Mouse (Mus musculus) heart, postnatal 25 days (tissue): ENCODE results near the gene Ctsc. TPM values are rescaled to one million over a fixed set of nuclear protein-coding genes. Genes with fewer than 3 reads are reported as not detected.

Source experiments
- DNase-seq: peaks from one replicate; pipeline ENCODE4 v3.0.0; 2022; ENCODE audit warnings: low spot score
- intact Hi-C: fragments of 180-260 bp; cut with DNase I; formaldehyde crosslinking; loops from one replicate; pipeline ENCODE4 v1.15.1; 2025
- total RNA-seq, 2 experiments: library from RNA; stranded (reverse); gene quantifications; 2 replicates each; pipeline ENCODE4 v1.2.3; 2021

The Ctsc gene
- total RNA-seq, 2 experiments from 2014 or later = 33.1 to 36.2 TPM

DNA sequence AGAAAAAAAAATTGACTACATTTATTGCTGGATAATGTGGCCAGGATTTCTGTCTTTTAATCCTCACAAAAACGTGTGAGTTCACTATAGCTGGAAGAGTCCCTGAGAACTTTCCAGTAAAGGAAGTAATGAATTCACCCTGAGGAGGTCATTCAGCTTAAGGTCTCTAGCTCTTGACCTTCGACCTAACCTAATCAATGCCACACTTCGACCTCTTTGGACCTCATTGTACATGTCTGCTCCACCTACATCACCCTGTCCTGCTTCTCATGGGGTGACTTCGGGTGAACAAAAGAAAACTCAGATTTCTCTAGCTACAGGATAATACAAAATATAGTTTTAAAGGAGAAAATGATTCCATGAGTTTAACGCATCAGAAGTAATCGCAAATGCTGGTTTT, 16.0 kb downstream of the Ctsc start:
- no peak for DNase-seq
- intact Hi-C loops = no loop called here

DNA sequence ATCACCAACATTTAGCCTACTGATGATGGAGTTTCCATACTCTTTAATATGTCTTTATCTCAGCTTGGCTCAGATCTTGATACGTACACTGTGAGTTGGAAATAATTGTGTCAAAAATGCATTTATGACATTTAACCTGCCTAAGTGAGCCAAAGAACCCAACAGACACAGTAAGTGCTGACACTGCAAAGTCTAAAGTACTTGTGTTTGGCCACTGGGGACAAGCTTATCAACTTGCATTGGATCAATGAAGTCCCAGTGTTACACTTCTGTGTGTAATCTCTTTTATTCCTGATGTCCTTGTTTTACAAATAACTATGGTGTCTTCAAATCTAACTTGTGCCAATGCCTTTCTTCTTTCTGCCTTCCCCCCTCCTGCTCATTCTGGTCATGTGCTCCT, 18.1 kb downstream of the Ctsc start:
- no peak for DNase-seq

DNA sequence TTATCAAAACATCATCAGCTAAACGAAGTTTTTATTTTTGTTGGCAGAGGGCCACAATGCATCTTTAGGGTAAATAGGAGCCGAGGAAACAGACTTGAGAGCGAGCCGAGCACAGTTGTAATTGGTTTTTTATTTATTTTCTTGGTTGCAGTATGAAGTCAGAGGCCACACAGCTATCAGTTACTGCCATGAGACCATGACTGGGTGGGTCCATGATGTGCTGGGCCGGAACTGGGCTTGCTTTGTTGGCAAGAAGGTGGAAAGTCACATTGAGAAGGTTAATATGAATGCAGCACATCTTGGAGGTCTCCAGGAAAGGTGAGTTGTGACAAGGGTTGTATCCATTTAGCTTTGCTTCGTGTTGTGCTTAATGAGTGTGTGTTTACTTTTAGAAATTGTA, 19.0 kb downstream of the Ctsc start:
- intact Hi-C loops = no loop called here
- DNase-seq = no peak

More for the DNA sequence above, 18.1 kb downstream of the Ctsc start:
- intact Hi-C loops = no loop called here

DNA sequence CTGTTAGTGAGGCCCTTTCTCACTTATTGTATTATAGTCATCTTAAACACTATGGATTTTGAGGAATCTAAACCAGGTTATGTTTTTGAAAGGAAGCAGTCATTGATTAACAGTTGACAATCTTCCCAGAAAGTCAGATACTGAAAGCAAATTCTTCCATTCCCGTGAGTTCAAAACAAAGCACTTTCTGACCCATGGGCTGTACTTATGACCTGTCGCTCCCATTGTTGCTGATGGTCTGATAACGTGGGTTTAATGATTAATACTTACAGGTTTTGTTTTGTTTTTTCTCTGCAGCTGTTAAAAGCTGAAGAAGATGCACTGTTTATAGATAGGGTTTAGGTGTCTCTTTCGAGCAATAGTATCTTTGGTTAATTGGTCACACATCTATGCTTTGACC, 27.9 kb downstream of the Ctsc start:
- intact Hi-C loops = no loop called here
- no peak for DNase-seq

DNA sequence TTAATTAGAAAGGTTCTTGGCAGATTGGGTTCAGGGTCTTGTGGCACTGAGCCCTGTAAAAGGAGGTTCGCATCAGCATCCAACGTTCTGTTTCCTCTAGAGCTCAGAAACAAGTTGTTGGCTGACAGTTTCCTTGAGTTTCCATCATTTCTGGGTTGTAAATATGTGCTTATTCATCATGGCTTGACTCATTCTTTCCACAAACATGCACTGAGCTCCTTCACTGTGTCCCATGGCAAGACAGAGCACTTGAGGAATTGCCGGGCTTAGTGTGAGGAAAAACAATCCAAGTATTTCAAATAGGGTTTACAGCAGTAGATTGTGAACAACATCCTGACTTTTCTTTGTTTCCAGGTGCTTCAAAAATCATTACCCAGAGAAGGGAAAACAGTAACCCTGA, 28.8 kb downstream of the Ctsc start:
- no peak for DNase-seq
- intact Hi-C loops = no loop called here

DNA sequence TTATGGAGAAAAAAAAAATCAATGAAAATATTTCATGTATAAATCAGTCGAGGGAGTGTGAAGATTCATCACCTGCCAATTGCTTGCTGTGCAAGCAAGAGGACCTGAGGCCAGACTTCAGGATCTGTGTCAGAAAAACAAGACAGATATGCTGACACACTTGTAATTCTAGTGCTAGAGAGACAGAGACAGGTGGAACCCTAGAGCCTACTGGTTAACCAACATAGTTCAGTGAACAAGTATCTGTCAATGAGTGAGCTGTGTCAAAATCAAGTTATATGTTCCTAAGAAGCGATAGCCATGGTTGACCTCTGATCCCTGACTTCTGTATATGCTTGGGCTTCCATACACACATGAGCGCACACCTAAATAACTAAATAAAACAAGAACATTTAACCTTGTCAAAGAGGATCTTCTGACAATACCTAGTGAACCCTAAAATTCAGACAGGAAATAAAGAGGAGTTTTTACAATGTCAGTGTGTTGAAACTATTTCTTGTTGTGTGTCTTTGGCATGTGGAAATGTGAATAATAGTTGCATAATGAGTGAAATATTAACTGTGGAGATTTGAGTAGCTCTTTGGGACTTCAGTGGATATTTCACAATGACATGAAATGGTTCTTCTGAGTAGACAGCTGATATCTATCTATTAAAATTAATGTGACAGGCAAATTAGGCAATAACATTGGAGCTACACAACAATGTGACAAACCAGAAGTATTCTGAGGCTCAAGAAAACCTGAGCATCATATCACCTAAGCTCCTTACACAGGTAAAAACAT, 32.7 kb downstream of the Ctsc start:
- intact Hi-C loops = no loop called here

DNA sequence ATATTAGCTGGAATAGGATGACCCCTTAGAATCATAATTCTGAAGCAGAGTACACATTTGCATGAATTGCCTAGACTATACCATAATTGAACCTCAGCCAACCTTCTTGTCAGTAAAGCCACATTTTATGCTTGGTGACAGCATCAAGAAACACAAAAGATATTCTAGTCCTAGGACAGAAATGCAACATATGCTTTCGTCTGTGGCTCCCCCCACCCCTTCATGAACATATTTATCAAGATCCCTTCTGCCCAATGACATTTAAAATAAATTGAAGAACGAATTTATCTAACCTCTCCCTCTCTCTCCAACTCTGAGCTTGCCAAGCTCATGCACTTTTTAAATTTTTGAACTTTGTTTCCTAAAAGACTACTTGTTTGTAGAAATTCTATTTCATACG, 38.5 kb downstream of the Ctsc start:
- intact Hi-C loops = no loop called here

More for the DNA sequence above, 32.7 kb downstream of the Ctsc start:
- DNase-seq = no peak

DNA sequence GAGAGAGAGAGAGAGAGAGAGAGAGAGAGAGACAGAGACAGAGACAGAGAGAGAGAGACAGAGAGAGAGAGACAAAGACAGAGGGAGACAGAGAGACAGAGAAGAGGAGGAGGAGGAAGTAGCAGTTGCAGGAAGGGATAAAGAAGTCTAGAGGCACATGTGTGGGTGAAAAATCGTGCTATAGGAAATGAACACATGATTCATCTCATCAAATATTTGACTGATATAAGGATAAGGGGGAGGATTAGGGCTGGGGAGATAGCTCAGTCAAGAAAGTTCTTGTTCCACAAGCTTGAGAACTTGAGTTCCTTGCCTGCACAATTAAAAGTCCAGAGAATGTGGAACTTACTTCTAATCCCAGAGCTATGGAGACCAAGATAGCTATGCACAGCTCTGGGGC, 40.6 kb downstream of the Ctsc start:
- intact Hi-C loops = no loop called here

More for the DNA sequence above, 38.5 kb downstream of the Ctsc start:
- DNase-seq = no peak

DNA sequence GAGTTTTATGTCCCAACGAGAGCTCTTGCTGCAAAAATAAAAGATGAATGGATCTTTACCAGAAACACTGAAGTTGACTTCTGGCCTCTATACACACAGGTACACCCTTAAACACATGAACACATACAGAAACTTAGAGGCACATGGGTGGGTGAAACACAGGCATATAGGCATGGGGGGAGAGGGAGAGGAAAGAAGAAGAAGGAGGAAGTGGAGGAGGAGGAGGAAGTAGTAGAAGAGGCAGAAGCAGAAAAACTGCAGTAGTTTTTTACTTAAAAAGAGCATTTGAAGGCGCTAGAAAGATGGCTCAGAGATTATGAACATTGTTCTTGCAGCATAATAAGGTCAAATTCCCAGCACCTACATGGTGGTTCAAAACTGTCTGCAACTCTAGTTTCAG, 41.0 kb downstream of the Ctsc start:
- intact Hi-C loops = no loop called here
- DNase-seq = no peak

More for the DNA sequence above, 40.6 kb downstream of the Ctsc start:
- DNase-seq = no peak

DNA sequence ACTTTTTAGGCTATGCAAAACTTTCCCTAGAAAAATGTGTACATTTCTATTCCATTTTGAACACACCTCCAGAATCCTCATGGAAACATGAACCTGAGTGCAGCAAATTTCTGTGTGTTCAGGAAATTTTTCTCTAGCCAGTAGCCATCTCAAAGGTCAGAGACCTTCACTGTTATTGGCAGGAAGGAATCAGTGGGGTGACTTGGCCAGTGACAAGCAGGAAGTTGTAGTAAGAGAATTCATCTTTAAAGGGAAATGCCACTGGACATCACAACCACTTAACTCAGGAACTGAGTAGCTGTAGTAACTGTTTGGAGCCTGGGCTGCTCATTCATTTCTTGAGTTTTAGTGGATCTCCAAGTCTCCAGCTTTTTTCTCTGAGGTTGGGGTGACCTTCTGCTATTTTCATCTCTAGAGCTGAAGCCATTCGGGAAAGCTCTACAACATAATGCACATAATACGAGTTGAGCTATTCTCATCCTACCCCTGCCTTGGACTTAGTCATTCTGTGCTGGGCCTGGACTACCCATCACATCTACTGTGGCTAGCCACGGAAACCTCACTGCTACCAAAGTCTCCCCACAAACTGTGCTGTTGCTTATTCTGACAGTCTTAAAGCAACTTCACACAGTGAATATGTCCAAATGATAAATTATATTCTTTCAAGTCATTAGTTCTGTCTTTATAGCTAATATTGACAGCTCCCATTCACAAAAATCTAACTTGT, 41.7 kb downstream of the Ctsc start:
- intact Hi-C loops = no loop called here
- DNase-seq = no peak

DNA sequence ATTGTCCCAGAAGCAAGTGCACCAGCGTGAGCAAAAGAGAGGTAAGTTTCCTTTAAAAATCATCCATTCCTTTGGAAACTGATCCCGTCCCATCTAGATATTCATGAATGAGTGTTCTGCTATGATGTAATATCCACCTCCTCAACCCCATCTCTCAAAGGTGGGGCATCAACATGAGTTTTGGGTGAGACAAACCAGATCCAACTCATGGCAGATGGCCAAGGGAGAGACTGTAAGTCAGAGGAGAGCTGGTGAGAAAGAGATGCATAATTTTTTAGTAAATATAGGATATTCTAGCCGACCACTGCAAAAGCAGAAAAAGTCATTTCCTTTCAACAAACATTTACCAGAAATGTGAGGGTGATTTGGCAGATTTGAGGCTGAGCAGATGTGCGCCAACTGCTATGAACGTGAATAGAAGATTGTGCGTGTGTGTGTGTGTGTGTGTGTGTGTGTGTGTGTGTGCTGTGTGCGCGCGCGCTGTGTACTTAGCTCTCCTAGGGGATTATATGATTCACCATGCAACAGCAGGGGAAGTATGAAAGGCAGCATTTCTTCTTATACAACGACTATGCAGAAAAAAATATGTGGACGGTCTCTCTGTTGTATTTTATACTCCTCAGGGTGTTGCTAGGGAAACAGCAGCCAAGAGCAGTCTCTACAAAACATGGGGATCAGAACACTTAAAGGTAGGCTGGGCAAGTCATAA, 42.9 kb downstream of the Ctsc start:
- no peak for DNase-seq
- intact Hi-C loops = no loop called here

DNA sequence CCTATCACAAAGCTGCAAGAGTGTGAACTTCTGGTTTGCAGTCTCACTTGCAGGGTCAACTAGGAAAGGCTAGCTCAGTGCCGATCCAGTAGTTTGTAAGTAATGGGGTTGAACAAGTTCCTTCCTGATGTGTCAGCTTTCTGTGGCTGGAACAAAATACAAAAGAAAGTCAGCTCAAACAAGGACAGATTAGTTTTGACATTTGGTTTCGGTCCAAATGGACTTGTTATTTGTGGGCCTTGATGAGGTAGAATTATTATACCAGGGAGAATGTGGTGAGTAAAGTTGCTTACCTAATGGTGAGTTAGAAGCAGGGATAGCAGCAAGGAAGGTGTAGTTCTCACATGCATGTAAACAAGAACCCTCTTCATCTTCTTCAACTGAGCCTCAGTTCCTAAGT, 44.5 kb downstream of the Ctsc start:
- DNase-seq = no peak
- intact Hi-C loops = no loop called here

DNA sequence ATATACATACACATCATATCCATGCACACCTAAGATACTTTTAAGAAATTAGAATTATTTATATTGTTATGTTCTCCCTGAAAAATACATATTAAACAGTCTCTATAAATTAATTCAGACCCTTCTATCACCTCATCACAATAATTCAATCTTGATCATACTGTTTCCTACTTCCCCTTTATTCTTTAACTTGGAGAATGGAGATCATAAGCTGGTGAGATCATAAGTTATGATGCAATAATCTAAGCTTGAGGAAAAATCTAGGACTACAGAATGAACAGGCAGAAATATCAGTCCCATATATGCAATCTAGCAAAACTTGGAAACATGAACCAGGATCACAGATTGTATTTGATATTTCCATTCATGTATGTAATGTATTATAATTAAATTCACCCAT, 49.6 kb downstream of the Ctsc start:
- DNase-seq = no peak
- intact Hi-C loops = no loop called here

DNA sequence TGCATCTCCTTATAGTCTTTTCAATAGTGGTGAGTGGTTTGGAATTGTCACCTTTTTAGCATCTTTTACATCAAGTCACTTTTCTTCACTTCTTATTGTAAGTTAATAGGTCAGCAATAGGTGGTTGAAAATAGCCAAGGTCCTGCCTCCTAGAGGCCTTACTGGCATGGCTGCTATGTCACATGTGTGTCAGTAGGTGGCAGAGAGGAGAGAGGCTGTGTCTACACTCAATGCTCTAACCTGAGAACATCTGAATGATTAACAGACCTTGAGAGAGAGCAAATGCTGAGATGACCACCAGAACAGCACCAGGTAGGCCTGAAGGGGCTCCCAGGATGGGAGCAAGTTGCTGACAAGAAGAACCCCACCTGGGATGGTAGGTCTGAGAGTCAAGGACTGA, 65.9 kb downstream of the Ctsc start:
- intact Hi-C loops = no loop called here
- no peak for DNase-seq

DNA sequence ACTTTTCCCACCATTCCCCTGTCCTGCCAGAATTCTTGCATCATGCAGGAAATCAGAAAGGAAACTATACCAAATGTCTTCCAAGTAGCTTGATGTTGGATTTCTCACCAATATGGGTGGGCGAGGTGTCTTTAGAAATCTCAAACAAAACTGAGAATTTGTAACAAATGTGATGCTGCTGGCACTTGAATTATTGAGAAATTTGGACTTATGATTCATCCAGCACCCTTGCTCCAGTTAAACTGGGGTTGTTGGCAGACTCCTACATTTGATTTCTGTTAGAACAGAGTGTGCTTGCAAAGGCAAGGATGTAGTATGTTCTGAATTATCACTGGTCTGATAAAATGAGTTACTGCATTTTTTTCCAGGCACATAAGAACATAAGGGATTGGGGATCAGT, 68.2 kb downstream of the Ctsc start:
- no peak for DNase-seq
- intact Hi-C loops = no loop called here

DNA sequence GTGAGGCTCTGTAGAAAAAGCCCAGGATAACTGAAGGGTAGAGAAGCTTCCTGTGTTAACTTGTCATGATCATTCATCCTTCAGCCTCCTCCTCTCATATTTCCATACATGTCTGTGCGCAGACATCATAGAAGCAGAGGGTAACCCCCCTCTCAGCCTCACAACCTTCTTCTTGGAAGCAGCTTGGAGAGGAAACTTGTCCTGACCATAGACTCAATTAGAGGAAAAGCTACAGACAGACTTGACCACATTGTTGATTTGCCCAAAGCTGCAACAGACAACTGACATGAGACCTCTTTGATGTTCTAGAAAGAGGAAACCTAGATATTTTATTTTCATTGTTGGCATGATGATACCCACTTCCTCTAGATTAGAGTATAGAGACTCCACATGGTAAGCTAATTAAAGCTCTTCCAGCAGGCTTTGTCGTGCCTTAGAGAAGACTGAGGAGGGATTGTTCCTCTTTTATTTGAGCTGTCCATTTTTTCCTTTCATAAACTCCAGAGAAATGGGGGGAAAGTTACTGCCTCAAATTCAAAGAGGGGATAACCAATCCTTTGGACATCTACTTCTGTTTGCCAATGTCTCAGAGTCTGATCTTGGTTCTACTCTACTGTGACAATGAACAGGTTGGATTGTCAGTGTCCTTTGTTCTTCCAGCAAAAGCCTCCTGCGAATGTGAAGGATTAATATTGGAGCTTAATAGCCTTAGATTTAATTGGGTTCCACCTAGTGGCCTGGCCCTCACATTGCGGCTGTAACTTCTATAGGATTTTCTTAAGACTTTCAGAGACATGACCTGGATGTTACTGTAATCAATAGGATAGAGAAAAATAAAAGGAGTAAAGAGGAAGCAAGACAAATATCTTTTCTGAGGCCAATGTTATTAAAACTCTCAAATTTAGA, 79.2 kb downstream of the Ctsc start:
- intact Hi-C loops = loop anchor here (2.0 to 10.0 kb wide), 2 partner anchors 142 to 260 kb away; no protein-coding TSS in a partner anchor

DNA sequence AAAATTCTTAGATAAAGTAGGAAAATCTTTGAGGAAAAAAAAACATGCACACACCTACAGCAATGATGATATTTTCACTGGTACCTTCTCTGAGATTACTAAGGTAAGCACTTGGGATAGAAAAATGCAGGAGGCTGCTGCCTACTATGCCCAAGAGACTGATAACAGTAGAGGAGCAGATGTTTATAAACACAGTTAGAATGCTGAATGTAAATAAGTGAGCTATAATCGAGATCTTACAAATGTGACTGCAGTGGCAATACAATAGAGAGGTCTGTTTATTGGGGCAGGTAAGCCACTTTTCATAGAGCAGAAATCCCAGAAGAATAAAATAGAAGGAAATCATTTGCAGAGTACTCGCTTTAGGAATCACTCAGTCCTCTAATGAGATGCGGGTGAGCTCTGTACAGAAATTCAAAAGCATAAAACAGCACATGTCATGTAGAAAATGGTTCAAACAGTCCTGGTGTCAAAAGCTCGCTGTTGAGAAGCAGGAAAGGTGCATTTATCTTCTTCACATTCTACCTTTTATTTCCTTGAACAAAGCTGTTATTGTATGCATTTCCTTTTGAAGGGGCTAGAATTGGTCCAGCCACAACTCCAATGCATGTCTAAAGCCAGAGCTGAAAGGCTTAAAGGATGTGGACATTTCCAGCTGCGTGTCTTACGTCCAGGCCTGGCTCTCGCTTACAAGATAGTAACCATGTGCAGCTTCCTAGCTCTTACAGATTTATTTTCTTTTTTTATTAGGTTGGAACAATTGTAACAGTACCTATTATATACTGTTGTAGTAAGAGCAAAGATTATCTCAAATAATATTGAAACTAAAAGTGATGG, 80.4 kb downstream of the Ctsc start:
- intact Hi-C loops = loop anchor here (10.0 kb wide), 1 partner anchor 143 kb away; no protein-coding TSS in a partner anchor

More for the DNA sequence above, 79.2 kb downstream of the Ctsc start:
- no peak for DNase-seq

More for the DNA sequence above, 80.4 kb downstream of the Ctsc start:
- DNase-seq = no peak
